Mouse (Mus musculus) forebrain, postnatal 0 days (tissue): ENCODE data around the gene Cyth2. TPM values are rescaled to one million over a fixed set of nuclear protein-coding genes. Genes with fewer than 3 reads are reported as not detected.
A peak's percentile ranks its signal among the peaks of the same experiment; 100 is the strongest.

ENCODE experiments used
- ATAC-seq: fragments of 200-750 bp; cut with Nextera tagmentation; 2 replicates; pipeline ENCODE4 v1.8.0; 2017; ENCODE audit warnings: mild to moderate bottlenecking, moderate library complexity
- DNase-seq: peaks from one replicate; pipeline ENCODE4 v3.0.0-alpha.2; 2015
- H3K27ac ChIP-seq: fragments of 300-500 bp; sonication (generic); 2 replicates; pipeline ENCODE4 v1.5.1; 2014; ENCODE audit warnings: low read depth, mild to moderate bottlenecking, antibody characterized with exemption, low read length, moderate library complexity, mixed read lengths
- H3K27me3 ChIP-seq: fragments of 300-500 bp; sonication (generic); 2 replicates; pipeline ENCODE4 v1.6.1; 2014; ENCODE audit warnings: mild to moderate bottlenecking, low read length, mixed read lengths; ENCODE audit not compliant: insufficient read depth
- H3K36me3 ChIP-seq: fragments of 300-500 bp; sonication (generic); 2 replicates; pipeline ENCODE4 v1.6.1; 2014; ENCODE audit warnings: mild to moderate bottlenecking, moderate library complexity; ENCODE audit not compliant: insufficient read depth
- H3K4me1 ChIP-seq: fragments of 300-500 bp; sonication (generic); 2 replicates; pipeline ENCODE4 v1.6.1; 2014; ENCODE audit warnings: antibody characterized with exemption; ENCODE audit not compliant: insufficient read depth
- H3K4me2 ChIP-seq: fragments of 300-500 bp; sonication (generic); 2 replicates; pipeline ENCODE4 v1.6.1; 2014; ENCODE audit warnings: low read depth, mild to moderate bottlenecking, moderate library complexity
- H3K4me3 ChIP-seq: fragments of 300-500 bp; sonication (generic); 2 replicates; pipeline ENCODE4 v1.5.1; 2014; ENCODE audit warnings: low read depth, low read length, mixed read lengths
- H3K9ac ChIP-seq: fragments of 300-500 bp; sonication (generic); 2 replicates; pipeline ENCODE4 v1.6.1; 2014; ENCODE audit warnings: mild to moderate bottlenecking
- H3K9me3 ChIP-seq: fragments of 300-500 bp; sonication (generic); 2 replicates; pipeline ENCODE4 v1.6.1; 2016; ENCODE audit warnings: low read length
- CTCF ChIP-seq: sonication (generic); IDR thresholded peaks from 2 replicates; pipeline ENCODE4 v1.5.1; 2016; ENCODE audit warnings: antibody characterized with exemption, control low read depth, low read depth
- WGBS: fragments of 180-500 bp; shearing (Covaris S2); extraction: QIAGEN DNeasy Blood & Tissue Kit; methylation state at CpG from one replicate; pipeline ENCODE4 v1.1.7; 2014; 5-methylcytosine and 5-hydroxymethylcytosine counted together
- polyA plus RNA-seq: library from polyadenylated mRNA; unstranded; fragments of >200 nt; fragmentation: Nextera tagmentation; extraction: Ambion mirVana; gene quantifications from 2 replicates; pipeline ENCODE4 v1.2.1, GENCODE M21; 2015
- total RNA-seq: library from RNA; depleted of rRNA; stranded (reverse); fragments of >200 nt; gene quantifications from 2 replicates; pipeline ENCODE4 v1.2.3, GENCODE M21; 2014

Cyth2 gene
- total and polyA plus RNA-seq, 2 experiments from 2014 or later: 253 to 282 TPM

DNA sequence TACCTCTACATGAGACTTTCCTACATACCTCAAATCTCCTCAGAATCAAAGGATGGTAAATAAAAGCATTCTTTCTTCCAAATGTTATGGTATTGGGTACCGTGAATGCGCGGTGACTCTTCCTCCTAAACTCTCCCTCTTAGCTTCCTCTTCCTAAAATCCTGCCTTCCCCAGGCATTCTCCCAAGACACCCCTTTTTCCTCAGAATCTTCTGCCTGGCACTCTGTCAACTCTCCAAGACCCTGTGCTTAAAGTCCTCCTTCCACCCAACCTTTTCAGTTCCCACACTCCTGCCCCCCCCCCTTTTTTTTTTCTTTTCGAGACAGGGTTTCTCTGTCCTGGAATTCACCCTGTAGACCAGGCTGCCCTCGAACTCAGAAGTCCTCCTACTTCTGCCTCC lies 460 bp upstream of the Cyth2 start:
- Histone ChIP-seq H3K9ac (peak overlapping the region; percentile 37), H3K36me3 (peaks cover 31% of the 10 kb centered on the region), H3K4me2 (peak overlapping the region; percentile 59), H3K4me1 (peaks cover 14% of the 10 kb centered on the region), H3K4me3 (peak overlapping the region; percentile 39), H3K27ac (peak overlapping the region; percentile 67), H3K9me3 (no peaks in the 10 kb centered on the region), H3K27me3 (no peaks in the 10 kb centered on the region)
- WGBS: 1% methylated on average over 5 of the region's 5 CpGs
- no peak for TF ChIP-seq CTCF
- ATAC-seq: no peak
- DNase-seq: no peak

GRCm38 (mm10) chr7:45812921-45813320 lies 1.5 kb downstream of the Cyth2 start:
- peak overlapping the region; percentile 100 for H3K4me3 ChIP-seq
- ATAC-seq (no peak), DNase-seq (no peak)
- no peak overlapping the region; the same call in 1 of the 2 replicates for H3K27ac ChIP-seq
- WGBS: 87% methylated on average over 8 of the region's 8 CpGs
- peak overlapping the region; percentile 100 for H3K9ac ChIP-seq
- peaks cover 50% of the 10 kb centered on the region for H3K36me3 ChIP-seq
- H3K4me1 ChIP-seq: peaks cover 14% of the 10 kb centered on the region
- TF ChIP-seq CTCF: no peak
- no peaks in the 10 kb centered on the region for H3K9me3 ChIP-seq
- H3K27me3 ChIP-seq: no peaks in the 10 kb centered on the region
- peak overlapping the region; percentile 84 for H3K4me2 ChIP-seq

DNA sequence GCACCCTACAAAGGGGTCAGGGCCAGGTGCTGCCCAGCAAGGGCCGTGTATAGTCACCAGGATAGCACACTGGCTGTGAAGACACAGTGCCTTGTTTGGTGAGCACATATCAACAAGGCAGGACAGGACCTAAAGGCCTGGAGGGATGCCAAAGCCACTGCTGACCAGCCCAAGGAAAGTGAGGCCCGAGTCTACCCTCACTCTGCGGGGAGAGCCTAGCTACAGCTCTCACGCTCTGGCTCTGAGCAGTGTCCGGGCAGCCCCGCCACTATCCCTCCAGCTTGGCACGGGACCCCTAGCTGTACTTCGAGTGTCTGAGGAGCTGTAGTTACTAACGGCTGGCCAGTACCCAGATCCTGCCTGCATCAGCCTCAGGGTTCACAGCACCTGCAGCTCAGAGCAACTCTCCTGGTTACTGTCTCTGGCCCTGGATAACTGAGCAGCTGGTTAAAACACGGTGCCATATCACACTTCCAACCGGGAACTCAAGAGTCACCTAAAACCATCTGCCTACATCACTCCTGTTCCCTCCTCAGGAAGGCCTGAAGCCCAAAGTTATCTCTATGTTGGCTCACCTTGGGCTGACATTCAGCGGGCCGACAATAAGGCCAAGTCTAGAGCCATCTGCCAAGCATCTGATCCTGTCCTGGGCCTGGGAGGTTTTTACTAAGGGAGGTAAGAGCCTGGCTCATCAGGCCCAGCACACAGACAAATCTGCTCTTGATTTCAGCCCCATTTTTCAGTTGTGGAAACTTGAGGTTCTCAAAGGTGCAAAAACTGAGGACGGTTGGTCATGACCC lies 4.9 kb downstream of the Cyth2 start:
- no peak for TF ChIP-seq CTCF
- Histone ChIP-seq H3K4me2 (no peak overlapping the region), H3K27me3 (no peaks in the 10 kb centered on the region), H3K9me3 (no peaks in the 10 kb centered on the region), H3K4me3 (no peak overlapping the region), H3K4me1 (peaks cover 4% of the 10 kb centered on the region; the same call in 1 of the 2 replicates), H3K27ac (no peak overlapping the region), H3K36me3 (peaks cover 77% of the 10 kb centered on the region), H3K9ac (no peak overlapping the region)
- ATAC-seq: no peak
- no peak for DNase-seq
- 78% methylated on average over 14 of the region's 14 CpGs for WGBS

GRCm38 (mm10) chr7:45808471-45808870 lies 5.9 kb downstream of the Cyth2 start:
- no peak for TF ChIP-seq CTCF
- DNase-seq: no peak
- no peak overlapping the region for H3K4me3 ChIP-seq
- H3K27ac ChIP-seq: peak overlapping the region; percentile 29; the same call in 1 of the 2 replicates
- peaks cover 87% of the 10 kb centered on the region for H3K36me3 ChIP-seq
- no peak for ATAC-seq
- 39% methylated on average over 11 of the region's 11 CpGs for WGBS
- H3K4me1 ChIP-seq: peaks cover 4% of the 10 kb centered on the region; the same call in 1 of the 2 replicates
- H3K27me3 ChIP-seq: no peaks in the 10 kb centered on the region
- no peak overlapping the region for H3K9ac ChIP-seq
- no peaks in the 10 kb centered on the region for H3K9me3 ChIP-seq
- no peak overlapping the region for H3K4me2 ChIP-seq

- H3K36me3 ChIP-seq: peaks cover 89% of the 10 kb centered on the region
- H3K9ac ChIP-seq: no peak overlapping the region
- TF ChIP-seq CTCF: no peak
- H3K4me1 ChIP-seq: no peaks in the 10 kb centered on the region
- no peaks in the 10 kb centered on the region for H3K9me3 ChIP-seq
- H3K4me3 ChIP-seq: no peak overlapping the region
- peak overlapping the region; percentile 23; the same call in 1 of the 2 replicates for H3K27ac ChIP-seq
- 62% methylated on average over 5 of the region's 5 CpGs for WGBS
- DNase-seq: no peak
- H3K4me2 ChIP-seq: no peak overlapping the region
- no peak for ATAC-seq
- H3K27me3 ChIP-seq: no peaks in the 10 kb centered on the region
These were observed 8.4 kb downstream of the Cyth2 start for GRCm38 (mm10) chr7:45805941-45806340.

- Histone ChIP-seq H3K36me3 (peaks cover 62% of the 10 kb centered on the region), H3K9me3 (no peaks in the 10 kb centered on the region), H3K27me3 (no peaks in the 10 kb centered on the region), H3K9ac (no peak overlapping the region), H3K4me3 (no peak overlapping the region), H3K4me2 (no peak overlapping the region), H3K27ac (no peak overlapping the region), H3K4me1 (no peaks in the 10 kb centered on the region)
- WGBS: 93% methylated on average over 6 of the region's 6 CpGs
- no peak for DNase-seq
- ATAC-seq: no peak
- no peak for TF ChIP-seq CTCF
These were observed 11.8 kb downstream of the Cyth2 start for GRCm38 (mm10) chr7:45802551-45802950.

- Histone ChIP-seq H3K9ac (no peak overlapping the region), H3K4me2 (no peak overlapping the region), H3K36me3 (peaks cover 60% of the 10 kb centered on the region), H3K9me3 (no peaks in the 10 kb centered on the region), H3K4me1 (0 out of 2 replicates have a peak, but pooled peaks cover 2% of the 10 kb centered on the region), H3K27me3 (no peaks in the 10 kb centered on the region), H3K4me3 (no peak overlapping the region), H3K27ac (peak overlapping the region; percentile 57; the same call in 1 of the 2 replicates)
- TF ChIP-seq CTCF: peak; percentile 100
- ATAC-seq: peak; percentile 82
- 4% methylated on average over 12 of the region's 12 CpGs for WGBS
- DNase-seq: peak; percentile 96
These were observed 13.0 kb downstream of the Cyth2 start for GRCm38 (mm10) chr7:45801348-45801747.
